Mouse (Mus musculus) lung, postnatal 0 days (tissue): ENCODE data around the gene Rab36. TPM values are rescaled to one million over a fixed set of nuclear protein-coding genes. Genes with fewer than 3 reads are reported as not detected.

Experiments used
- ATAC-seq: fragments of 200-750 bp; cut with Nextera tagmentation; 2 replicates; pipeline ENCODE4 v1.8.0; 2017; ENCODE audit warnings: moderate library complexity
- DNase-seq: peaks from one replicate; pipeline ENCODE4 v3.0.0-alpha.2; 2016; ENCODE audit warnings: low spot score
- H3K27ac ChIP-seq: fragments of 300-500 bp; sonication (generic); 2 replicates; pipeline ENCODE4 v1.5.1; 2014; ENCODE audit warnings: antibody characterized with exemption, mild to moderate bottlenecking, low read length, mixed read lengths
- H3K27me3 ChIP-seq: fragments of 300-500 bp; sonication (generic); replicated peaks from 2 replicates; pipeline ENCODE4 v1.6.1; 2014; ENCODE audit warnings: low read length, mixed read lengths; ENCODE audit not compliant: insufficient read depth
- H3K36me3 ChIP-seq: fragments of 300-500 bp; sonication (generic); 2 replicates; pipeline ENCODE4 v1.6.1; 2014; ENCODE audit warnings: low read length, mixed read lengths; ENCODE audit not compliant: insufficient read depth
- H3K4me1 ChIP-seq: fragments of 300-500 bp; sonication (generic); 2 replicates; pipeline ENCODE4 v1.6.1; 2014; ENCODE audit warnings: antibody characterized with exemption, low read depth, low read length, mixed read lengths; ENCODE audit not compliant: insufficient read depth
- H3K4me2 ChIP-seq: fragments of 300-500 bp; sonication (generic); replicated peaks from 2 replicates; pipeline ENCODE4 v1.6.1; 2014; ENCODE audit warnings: low read depth, mild to moderate bottlenecking, low read length, moderate library complexity, mixed read lengths
- H3K4me3 ChIP-seq: fragments of 300-500 bp; sonication (generic); 2 replicates; pipeline ENCODE4 v1.5.1; 2014; ENCODE audit warnings: low read depth, low read length
- H3K9ac ChIP-seq: fragments of 300-500 bp; sonication (generic); replicated peaks from 2 replicates; pipeline ENCODE4 v1.6.1; 2014; ENCODE audit warnings: low read depth, mild to moderate bottlenecking
- H3K9me3 ChIP-seq: fragments of 300-500 bp; sonication (generic); 2 replicates; pipeline ENCODE4 v1.6.1; 2016; ENCODE audit warnings: low read length, mixed read lengths
- CTCF ChIP-seq: IDR thresholded peaks from 2 replicates; pipeline ENCODE4 v1.5.1; 2016; ENCODE audit warnings: antibody characterized with exemption, mild to moderate bottlenecking
- EP300 ChIP-seq: IDR thresholded peaks from 2 replicates; pipeline ENCODE4 v1.6.1; 2016; ENCODE audit warnings: antibody characterized with exemption, mild to moderate bottlenecking, control low read depth
- WGBS: fragments of 180-500 bp; shearing (Covaris S2); extraction: QIAGEN DNeasy Blood & Tissue Kit; methylation state at CpG from one replicate; pipeline ENCODE4 v1.1.7; 2014; 5-methylcytosine and 5-hydroxymethylcytosine counted together
- polyA plus RNA-seq: library from polyadenylated mRNA; unstranded; fragments of >200 nt; fragmentation: Nextera tagmentation; extraction: Ambion mirVana; gene quantifications from 2 replicates; pipeline ENCODE4 v1.2.1, GENCODE M21; 2015

Gene Rab36
- polyA plus RNA-seq, 1 experiment from 2014 or later, result 4.7 TPM

DNA sequence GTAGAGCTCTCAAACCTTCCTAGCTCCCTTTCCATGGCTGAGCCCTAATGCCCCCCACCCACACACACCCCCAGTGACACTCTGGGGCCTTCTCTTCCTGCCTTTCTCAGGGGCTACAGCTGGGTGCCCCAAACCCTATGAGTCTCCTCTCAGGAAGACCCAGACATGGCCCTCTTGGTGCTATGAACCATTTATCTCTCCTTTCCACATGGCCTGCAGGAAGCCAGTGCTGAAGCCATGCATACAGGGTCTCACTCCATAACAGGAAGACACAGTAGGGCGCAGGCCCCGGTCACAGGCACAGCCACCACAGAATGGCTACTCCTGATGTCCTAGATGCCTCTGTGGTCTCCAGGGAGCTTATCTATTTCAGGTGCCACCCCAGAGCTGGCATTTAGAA is 66.6 kb downstream of the Rab36 start:
- ATAC-seq (no peak), DNase-seq (no peak)
- WGBS, result 75% methylated on average over 2 of the region's 2 CpGs
- Histone ChIP-seq H3K27ac (no peak overlapping the region), H3K4me2 (no peak overlapping the region), H3K36me3 (no peaks in the 10 kb centered on the region), H3K9ac (no peak overlapping the region), H3K4me1 (peaks cover 29% of the 10 kb centered on the region; the same call in 1 of the 2 replicates), H3K4me3 (no peak overlapping the region), H3K9me3 (no peaks in the 10 kb centered on the region), H3K27me3 (no peaks in the 10 kb centered on the region)
- TF ChIP-seq CTCF (no peak), EP300 (no peak)

Other genes with a start within 250 kb of the Rab36 start
- 2.2 TPM in 2 replicates for gene Gnaz, start 69.9 kb upstream of the Rab36 start, polyA plus RNA-seq
- 8.8 and 8.9 TPM in 2 replicates for gene Rsph14, start 4.5 kb upstream of the Rab36 start, polyA plus RNA-seq
- 16.5 and 20.2 TPM in 2 replicates for gene Bcr, start 23.5 kb downstream of the Rab36 start, polyA plus RNA-seq
- gene Specc1l, start 175.0 kb downstream of the Rab36 start, polyA plus RNA-seq, result 39.0 and 40.3 TPM in 2 replicates